Mouse (Mus musculus) T-helper 1 cell (primary cell): Measurements from ENCODE around the gene Cryga.

Source experiments
- in situ Hi-C: fragments of 300-600 bp; cut with MboI, MseI; formaldehyde crosslinking; loops from one replicate; pipeline ENCODE4 v1.15.1; 2025; ENCODE audit warnings: high pct_unique_total_duplicates

Gene Cryga

DNA sequence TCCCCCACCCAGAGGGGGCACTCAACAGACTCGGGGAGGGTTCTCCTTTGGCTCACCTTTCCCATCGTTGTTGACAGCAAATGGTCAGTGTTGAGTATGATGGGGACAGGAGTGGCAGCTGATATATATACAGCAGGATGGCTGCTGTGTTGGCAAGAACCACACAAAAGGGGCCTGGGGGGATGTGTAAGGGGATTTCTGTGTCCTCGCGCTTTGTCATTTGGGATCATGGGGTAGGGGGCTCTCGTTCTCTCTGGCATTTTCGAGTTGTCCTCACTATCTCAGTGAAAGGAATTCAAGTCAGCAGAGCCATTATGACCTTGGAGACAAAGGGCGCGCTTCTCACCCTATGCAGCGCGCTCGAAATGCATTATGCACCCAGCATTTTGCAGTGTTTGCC, at the start of gene Cryga:
Gene Cryga (minus strand): TSS at position 101 of the 400 bp plus-strand sequence.
- in situ Hi-C loops, result no loop called here

DNA sequence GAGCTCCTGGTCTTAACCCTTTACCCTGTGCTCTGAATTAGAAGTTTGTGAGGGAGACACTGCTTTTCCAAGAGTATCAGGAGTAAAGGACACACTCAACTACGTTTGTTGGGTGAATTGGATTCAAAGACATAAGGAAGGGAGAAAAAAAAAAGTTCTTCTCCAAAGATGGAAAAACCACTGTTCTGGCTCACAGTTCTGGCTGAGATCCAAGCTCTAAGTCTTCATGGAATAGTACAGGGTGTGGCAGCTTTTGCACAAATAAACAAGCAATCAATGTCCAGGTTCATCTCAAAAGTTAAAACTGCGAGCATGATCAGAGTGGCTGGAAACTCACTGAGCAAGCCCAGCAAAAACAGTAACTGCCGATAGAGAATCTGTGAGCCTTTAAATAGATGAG, 44.8 kb upstream of the Cryga start:
- in situ Hi-C loops, result no loop called here

DNA sequence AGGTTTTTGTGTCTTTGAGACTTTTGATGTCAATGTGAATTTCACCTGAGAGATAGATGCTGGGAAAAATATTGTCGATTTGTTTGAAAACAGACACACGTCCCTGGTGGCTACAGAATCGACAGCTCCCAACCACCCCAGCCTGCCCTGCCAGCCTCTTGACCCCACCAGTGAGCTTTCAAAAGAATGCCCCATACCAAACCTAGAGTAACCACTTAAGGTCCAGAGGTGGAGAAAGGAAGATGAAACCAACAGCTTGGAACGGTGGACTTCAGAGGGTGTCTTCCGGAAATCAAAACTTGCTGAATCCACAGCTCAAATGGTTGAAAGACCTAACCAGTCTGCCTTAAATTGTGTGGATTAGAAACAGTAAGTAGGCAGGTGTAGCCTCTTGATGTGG, 44.2 kb upstream of the Cryga start:
- in situ Hi-C loops, result no loop called here

DNA sequence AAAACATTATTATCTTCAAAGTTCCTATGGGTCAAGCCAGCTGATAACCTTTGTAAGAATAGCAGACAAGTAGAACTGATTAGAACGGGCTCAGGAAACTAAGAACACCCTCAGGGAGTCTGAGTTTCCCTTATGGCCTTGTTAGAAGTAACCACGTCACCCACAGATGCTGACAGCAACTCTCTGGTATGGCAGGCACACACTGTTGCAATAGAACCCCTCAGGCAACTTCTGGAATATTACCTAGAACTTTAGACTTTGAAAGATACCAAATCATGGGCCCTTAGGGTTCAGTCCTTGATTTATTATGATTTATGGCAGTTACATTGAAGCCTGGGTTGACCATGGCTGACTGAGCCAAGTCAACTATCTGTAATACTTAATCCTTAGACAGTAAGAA, 43.4 kb upstream of the Cryga start:
- in situ Hi-C loops, result no loop called here

DNA sequence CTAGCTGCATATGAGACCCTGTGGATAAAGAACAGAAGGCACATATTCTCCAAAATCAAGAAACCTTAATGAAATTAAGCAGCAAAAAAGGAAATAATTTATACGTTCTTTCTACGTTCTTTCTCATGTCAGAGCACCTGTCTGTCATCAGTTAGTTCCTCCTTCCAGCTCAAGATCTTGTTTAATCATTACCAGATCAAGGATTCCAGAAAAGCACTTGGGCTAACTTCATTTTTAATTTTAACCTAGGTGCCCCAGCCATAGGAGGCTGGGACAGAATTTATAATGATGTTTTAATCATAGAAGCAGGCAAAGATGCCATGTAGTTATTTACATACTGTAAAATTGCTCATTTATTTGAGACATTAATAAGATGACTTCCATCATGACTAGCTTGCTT, 41.6 kb upstream of the Cryga start:
- in situ Hi-C loops, result no loop called here

DNA sequence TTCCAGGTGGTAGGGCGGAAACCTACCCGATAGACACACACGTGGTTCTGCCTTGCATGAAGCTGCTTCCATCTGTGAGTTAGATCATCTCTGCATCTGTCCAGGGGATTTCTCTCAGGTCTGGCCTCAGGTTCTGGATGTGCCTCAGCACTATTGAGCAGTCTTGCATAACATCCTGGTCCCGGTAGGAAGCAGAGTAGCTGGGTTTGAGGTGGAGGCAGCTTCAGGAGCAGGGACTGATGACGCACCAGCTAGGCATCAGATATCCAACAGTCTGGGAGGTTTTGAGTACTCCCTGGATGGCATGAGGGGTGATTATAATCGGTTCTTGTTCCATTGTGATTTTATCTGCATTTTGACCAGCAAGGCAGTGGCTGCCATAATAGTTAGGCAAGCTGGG, 34.4 kb upstream of the Cryga start:
- in situ Hi-C loops, result no loop called here

DNA sequence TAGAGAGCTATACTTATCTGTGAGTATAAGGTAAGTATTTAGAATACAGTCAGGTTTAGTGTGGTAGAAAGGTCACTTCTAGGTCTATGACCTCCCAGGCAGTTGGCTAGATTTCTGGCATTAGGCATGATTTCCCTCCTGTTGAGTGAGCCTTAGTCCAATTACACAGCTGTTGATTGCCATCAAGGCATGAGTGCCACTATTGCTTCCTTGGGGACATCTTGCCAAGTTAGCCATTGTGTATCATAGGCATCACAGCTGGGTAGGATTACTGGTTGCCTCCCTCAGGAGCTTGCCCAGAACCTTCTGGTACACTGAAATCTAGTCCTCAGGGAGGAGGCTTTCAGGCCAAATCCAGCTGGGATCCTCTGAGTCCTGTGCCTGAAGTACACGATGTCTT, 29.7 kb upstream of the Cryga start:
- in situ Hi-C loops, result no loop called here

DNA sequence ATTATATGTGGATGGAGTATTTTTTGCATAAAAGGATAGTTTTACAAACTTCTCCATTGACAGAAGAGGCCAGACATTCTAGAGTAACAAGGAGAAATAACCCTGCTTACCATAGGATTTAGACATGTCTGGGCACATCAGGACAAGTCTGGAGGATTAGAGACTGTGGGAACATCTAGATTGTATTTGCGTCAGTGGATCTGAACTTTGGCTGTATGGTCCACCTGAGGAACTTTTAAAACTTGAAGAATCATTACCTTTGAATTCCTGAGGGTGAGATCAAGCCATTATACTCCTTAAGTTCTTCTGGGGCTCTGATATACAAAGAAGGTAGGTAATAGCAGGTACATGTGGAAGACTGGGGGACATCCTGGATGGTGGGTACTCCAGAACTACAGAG, 28.5 kb upstream of the Cryga start:
- in situ Hi-C loops, result no loop called here

DNA sequence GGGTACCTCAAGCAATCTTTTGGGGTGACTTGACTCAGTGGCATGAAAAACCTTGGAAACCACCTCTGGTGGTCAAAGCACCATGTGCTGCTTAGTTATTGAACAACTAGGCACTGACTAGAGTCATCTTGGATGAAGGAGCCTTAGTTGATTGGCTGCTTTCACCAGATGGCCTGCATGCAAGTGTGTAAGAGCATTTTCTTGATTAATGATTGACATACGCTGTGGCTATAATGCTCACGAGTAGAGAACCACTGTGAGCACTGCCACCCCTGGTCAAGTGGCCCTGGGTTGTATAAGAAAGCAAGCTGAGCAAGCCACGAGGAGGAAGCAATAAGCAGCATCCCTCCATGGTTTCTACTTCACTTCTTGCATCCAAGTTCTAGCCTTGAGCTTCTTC, 27.1 kb upstream of the Cryga start:
- in situ Hi-C loops, result no loop called here

DNA sequence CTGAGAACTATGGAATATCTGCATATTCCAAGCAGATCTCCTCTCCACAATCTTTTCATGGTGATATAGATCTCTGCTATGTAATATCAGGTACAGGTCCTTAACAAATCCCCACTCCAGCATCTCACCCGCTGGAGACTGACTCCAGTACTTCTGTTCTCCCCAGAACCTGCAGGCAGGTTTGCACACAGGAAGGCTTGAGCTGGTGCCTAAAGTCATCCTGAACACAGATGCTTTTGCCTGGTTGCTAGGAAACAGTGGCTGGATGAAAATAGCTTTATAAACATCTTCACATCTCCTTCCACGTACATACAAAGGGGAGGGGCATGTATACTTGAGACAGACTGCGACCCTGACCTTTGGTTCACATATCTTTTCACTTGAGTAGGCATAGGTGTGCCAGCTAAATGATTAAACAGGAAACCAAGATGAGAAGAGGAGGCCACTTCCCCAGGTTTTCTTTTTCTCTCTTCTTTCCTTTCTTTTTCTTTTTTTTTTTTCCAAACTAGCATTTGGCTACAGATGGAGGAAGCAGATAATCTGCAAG, 26.5 kb upstream of the Cryga start:
- in situ Hi-C loops, result no loop called here

DNA sequence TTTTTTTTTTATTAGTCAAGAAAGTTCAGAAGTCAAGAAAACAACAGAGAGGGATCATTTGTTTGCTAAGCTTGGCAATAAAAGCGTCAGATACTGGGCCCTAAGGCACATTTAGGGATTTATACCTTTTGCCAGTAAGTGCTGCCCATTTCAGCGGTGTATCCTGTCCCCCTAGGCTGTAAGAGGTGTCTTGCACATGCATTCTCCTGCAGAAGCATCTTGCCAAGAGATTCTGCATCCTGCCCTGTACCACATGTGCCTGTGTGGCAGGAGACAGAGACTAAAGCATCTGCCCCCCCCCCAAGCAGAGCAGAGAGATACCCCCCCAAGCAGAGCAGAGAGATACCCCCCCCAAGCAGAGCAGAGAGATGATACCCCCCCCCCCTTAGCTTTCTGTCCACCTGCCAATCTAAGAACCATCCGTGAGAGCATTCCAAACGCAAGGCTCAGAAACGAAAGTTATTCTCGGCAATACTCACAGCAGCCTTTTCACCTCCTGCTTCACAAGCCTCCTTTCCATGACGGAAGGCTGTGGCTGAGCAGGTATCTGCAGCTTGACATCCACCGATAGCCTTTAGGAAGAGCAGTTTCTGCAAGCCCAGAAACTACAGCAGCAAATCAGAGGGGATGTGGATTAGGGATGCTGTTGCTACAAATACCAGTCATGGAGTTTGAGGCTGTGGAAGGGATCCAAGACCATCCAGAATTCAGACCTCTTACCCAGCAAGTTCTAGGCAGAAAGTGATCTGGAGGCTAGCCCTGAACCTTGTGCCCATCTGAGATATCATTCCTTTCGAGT, 19.6 kb upstream of the Cryga start, which contains the start of gene D630023F18Rik:
Gene D630023F18Rik (minus strand): TSS at position 641 of the 799 bp plus-strand sequence.
- in situ Hi-C loops, result no loop called here

DNA sequence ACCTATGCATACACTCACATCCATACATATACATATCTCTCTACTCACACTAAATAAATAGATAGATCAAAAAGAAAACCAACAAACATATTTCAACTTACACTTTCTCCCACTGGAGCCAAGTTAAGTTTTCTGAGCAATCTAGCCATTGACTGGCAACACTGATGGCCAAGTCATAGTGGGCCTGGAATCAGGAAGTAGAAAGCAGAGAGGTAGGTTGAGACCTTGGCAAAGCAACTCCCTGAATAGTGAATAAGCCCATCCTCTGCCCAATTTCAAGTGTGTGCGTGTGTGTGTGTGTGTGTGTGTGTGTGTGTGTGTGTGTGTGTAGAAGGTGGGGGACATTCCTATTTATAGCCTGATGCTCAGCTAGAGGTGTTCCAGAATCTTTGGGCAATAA, 16.3 kb upstream of the Cryga start, which contains the start of gene Gm28845:
Gene Gm28845 (minus strand): TSS at position 121 of the 400 bp plus-strand sequence.
- in situ Hi-C loops, result no loop called here

DNA sequence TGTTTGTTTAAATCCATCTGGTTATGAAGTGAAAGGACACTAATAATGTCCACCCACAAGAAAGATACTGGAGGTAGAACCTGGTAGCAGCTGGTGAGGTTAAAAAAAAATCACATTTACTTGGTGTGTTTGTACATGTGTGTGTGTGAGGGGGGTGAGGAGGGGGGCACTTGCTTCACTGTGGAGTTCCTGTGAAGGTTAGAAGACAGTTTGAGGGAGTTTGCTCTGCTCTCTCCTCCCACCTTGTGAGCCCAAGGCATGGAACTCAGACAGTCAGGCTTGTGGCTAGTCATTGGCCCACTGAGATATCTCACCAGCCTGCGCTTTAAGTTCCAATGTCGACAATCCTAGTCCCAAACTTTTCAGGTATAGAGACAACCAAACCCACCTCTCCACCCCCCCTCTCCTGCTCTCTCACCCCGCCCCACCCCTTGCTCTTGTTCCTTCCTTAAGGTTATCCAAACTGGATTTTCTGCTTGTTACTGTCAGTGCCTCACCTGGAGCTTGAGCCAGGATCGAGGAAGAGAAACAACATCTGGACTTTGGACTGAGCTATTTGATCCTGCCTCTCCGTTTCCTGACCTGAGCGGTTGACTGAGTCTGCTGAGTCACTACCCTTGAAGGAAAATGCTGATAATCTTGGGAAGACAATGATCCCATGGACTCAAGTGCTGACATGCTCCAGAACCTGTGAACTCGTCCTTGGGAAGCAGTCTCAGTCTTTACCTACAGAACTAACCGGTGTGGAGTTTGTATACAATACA, 15.2 kb upstream of the Cryga start:
- in situ Hi-C loops, result no loop called here

DNA sequence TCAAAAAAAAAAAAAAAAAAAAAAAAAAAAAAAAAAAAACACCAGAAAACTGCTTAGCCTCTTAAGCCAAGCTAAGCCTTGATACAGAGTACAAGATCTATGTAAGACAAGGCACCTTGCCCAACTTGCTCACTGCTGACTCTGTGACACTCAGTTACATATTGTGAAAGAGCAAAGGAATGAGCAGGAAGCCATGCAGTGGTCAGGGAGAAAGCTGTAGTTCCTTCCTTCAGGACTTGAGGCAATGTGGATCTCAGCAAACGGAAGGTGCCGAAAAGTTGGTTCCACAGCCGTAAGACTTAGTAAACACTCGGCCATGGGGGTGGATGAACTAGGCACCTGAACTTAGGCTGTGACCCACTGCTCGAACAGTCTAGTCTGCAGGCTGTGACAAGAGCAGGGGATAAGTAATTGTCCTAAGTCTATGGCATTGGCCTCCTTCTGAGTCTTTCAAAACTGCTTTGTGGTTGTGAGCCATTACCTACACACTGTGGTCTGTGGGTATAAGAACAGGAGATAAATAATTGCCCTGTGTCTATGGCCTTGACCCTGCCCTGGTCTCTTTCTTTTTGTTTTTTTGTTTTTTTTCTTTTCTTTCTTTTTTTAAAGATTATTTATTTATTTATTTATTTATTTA, 10.5 kb upstream of the Cryga start:
- in situ Hi-C loops, result no loop called here

DNA sequence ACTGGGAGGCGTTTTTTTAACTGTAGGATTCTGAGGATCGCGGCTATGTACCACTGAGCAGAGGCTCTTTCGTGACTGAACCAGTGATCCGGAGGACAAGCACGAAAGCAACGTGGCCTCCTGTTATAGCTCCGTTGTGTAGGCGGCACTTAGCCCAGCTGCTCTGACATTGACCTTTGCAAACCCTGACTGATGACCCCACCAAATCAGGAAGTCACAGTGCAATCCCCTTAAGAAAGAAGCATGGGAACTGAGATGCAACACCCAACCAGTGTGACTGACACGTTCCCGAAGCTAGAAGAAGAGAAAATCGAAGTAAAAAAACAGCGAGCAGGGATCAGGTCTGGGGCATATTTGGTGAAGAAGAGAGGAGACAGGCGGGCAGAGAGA, 9.6 kb upstream of the Cryga start:
- in situ Hi-C loops, result no loop called here

DNA sequence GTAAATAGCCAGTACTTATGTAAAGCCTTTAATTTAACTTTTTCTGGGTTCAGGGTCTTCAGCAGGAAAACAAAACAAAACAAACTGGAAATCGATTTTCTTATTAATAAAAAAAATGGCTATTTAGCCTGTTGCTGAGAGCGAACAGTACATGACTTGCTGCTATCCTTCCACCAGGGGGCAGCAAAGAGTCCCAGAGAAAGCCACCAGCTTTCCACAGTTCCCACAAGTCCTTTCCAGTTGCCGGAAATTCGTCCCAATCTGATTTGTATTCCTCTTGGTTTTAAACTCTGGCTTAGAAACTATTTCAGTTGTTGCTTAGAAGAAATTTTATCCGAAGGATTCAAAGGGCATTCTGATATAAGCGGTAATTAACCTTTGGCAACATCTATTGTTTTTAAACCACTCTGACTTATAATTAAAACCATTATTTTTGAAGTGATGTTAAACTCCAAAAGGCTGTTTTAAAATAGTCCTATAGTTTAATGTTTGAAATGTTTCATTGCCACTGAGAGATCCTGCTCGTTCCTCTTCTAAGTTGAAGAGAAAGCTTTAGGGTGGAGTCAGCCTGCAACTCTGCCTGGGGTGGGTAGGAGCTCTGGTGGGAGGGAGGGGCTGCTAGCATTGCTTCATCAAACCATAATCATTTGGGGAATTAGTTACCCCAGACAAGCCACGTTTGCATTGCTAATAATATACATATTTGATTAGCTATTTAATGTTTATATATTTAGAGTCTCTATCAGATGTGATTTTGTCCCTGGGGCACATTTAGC, 9.0 kb upstream of the Cryga start:
- in situ Hi-C loops, result no loop called here

DNA sequence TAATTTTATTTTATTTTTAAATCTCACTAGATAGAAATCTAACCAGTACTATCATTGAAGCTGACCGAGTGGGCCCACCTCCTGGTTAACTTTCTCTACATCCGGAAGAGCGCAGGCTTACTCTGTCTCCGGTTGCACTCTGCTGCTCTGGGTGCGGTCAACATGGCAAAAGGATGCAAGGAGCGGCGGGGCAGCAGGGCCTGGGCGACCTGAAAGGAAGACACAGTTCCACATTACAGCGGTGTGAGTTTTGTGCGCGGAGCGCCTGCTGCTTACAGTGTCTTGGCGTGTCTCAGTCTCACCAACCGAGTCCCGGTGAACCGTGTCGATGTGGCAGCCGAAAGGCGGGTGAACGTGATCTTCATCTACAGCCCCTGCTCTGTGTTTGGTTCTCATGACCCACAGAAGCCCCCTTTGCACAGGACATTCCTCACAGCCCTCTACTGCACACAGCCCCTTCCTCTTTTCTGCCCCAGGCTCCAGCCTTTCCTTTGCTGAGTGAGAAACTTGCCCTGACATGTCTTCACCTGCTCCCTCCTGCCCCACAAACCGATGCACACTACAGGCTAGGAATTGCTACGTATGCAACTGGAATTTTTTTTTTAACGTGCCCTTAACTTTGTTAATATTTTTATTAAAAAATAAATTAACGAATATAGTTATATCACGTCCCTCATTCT, 6.7 kb upstream of the Cryga start:
- in situ Hi-C loops, result no loop called here

DNA sequence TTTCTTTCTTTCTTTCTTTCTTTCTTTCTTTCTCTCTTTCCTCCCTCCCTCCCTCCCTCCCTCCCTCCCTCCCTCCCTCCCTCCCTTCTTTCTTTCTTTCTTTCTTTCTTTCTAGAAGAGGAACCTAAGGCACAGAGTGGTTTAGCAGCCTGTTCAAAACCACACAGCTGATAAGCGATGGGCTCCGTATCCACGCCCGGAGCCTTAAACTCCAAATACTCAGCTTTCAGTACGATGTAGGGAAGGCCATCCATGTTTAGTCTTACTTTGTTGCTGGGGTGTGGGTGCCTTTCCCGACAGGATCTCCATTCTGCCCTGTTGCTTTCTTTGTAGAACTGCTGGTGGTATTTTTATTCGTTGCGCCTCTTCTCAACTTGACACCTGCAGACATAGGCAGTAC, 6.0 kb upstream of the Cryga start:
- in situ Hi-C loops, result no loop called here

DNA sequence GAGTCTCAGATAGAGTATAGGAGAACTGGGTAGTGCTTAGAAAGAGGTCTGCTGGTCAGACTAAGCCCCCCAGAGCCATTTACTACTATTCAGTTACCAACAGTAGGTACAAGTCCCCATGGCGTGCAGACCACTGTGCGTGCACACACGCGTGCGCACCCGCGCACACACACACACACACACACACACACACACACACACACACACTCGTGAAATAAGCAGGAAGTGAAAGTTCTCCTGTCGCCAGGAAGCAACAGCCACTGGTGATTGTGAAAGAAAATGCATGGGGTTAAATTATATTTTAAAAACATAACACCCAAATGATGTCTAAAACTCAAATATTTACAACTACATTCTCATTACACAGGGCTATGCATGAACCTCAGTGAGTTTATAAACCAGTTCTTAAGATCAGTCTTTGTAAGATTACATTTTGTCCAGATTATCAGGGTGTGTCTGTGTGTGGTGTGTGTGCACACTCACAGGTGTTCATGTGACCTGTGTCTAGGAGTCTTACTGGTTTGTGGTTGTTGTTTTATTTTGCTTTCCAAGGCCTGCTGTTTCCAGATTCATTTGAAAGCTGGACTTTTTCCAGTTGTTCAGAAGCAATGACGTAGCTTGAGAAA, 4.6 kb upstream of the Cryga start:
- in situ Hi-C loops, result no loop called here

DNA sequence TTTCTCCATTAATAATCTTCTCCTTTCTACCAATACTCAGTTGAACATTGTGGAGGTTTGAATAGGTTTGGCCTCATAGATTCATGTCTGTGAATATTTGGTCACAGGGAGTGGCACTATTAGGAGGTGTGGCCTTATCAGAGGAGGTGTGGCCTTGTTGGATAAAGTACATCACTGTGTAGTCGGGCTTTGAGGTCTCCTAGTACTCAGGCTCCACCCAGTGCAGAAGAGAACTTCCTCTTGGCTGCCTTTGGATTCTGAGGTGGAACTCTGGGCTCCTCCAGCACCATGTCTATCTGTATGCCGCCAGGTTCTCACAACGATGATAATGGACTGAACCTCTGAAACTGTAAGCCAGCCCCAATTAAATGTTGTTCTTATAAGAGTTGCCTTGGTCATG, 6.2 kb downstream of the Cryga start:
- in situ Hi-C loops, result no loop called here
